Mouse (Mus musculus) G1E-ER4 (cell line): ENCODE results near the gene Cox11. TPM values are rescaled to one million over a fixed set of nuclear protein-coding genes. Genes with fewer than 3 reads are reported as not detected.

Source experiments
- GATA1 ChIP-seq: IDR thresholded peaks from one replicate; pipeline ENCODE4 v1.8.0; 2012; ENCODE audit warnings: low read length, inconsistent platforms
- polyA plus RNA-seq: library from polyadenylated mRNA; stranded (reverse); fragments of >175 nt; gene quantifications from 2 replicates; pipeline ENCODE4 v1.2.3, GENCODE M21; 2012

The Cox11 gene
- 12.6 and 17.9 TPM in 2 replicates for polyA plus RNA-seq

DNA sequence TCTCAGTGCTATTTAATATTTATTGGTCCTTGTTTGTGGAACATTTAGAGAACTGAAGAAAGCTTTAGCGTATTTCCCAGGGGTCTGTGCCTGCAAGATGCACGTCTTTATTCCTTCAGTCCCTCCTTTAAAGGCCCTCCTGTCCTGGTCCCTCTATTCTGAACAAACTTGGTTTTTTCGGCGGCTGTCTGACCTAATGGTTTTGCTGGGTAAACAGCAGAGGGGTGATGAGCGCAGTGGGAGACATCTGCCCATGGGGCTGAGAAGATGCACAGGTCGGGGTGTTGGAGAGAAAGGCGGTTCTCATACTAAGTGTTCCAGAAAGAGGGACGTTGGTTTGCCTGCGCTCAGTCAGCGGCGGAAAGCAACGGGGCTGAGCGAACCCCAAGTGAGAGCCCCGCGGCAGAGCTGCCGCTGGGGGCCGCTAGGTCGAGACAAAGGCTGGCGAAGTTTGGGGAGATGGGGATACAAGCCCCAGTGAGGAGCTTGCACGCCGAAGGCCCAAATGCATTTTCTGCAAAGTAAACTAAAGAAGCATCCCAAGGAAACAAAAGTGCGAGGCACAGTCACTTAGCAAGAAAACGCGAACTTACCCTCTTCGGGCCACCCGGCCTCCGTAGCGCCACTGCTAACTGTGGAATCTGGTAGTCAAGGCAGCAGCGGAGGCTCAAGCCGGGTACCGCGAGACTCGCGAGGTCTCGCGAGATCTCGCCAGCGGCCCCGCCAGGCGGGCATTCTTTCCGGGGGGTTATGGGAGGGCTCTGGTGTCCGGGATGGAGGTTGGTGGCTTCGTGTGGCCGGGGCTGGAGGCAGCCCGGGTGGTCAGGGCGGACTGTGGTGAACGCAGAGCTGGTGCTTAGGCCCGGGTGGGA, at the start of gene Cox11, which contains the start of gene Stxbp4:
TSS of gene Cox11 (plus strand) at position 734 of the 872 bp plus-strand sequence.
TSS of gene Stxbp4 (minus strand) at position 645 of the 872 bp plus-strand sequence.
- TF ChIP-seq GATA1 = no peak

GRCm38 (mm10) chr11:90590996-90591395, 47.0 kb upstream of the Cox11 start:
- TF ChIP-seq GATA1 = no peak

GRCm38 (mm10) chr11:90595826-90596225, 42.1 kb upstream of the Cox11 start:
- TF ChIP-seq GATA1 = no peak

DNA sequence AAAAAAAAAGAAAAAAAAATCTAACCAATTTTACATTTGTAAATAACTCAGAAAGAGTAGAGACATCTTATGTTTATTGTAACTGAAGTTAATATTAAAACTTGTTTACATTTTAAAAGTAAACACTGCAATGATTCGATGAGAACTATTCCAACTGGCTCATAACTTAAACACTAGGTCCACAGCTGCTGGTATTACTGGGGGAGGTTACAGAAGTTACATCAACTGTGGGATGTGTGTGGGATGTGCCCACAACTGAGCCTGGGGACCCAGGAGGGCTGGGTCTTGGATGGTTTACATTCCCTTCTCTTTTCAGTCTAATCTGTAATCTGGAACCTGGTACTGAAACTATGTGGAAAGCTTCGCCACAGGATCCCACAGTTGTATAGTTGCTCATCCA, 34.9 kb upstream of the Cox11 start:
- no peak for TF ChIP-seq GATA1

- TF ChIP-seq GATA1 = no peak
These were observed 25.9 kb upstream of the Cox11 start for GRCm38 (mm10) chr11:90612118-90612517.

DNA sequence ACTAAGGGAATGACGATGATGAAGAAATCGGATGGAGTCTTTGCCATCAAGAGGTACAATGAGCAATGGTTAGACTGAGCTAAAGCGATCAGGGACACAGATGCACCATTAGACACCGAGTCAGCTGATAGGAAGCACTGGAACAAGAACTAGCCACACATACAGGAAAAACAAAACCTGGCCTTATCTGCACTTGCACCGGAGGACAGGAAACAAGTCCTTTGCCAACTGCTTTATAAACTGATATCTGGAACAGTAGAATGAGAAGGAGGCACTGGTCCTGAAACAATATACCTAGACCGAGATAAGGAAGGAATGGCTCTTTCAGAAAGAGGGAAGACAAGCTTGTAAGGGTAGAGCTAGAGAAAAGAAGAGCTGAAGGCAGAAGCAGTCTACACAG, 23.2 kb upstream of the Cox11 start:
- peak; percentile 19 for TF ChIP-seq GATA1

GRCm38 (mm10) chr11:90616431-90616830, 21.5 kb upstream of the Cox11 start:
- TF ChIP-seq GATA1 = no peak

DNA sequence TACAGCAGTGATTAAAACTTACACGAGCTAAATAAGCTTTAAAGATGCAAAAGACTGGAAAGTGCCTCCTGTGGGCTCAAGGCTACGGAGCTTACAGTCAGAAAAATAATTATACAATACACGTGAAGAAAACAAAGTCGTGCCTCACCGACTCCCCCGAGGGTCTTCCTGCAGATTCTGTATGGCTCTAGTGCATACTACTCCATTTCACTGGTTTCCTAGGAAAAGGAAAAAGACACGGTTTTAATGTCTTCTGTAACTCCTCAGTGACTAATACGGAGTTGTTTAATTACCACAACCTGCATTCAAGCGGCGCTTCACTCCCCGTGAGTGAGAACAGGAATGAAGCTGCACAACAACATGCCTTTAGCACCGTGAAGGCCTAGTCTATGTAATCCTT, 15.9 kb upstream of the Cox11 start:
- TF ChIP-seq GATA1 = no peak

- no peak for TF ChIP-seq GATA1
These were observed 15.5 kb upstream of the Cox11 start for GRCm38 (mm10) chr11:90622500-90622899.

DNA sequence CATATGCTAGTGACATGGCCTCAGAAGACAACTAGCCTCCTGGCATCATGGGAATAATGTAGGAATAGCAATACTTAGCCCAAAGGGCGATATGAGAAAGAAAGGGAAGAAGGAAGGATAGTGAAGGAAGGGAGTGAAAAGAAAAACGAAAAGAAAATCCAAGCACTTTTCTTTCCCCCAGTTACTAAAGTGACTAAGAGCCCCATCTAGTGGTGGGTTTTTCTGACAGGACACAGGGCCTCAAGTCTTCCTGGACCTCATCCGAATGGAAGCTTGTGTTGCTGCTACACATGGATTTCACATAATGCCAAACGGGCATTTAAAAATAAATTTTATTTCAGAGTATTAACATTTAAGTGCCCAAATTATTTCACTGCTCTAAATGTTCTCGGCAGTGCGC, 14.5 kb upstream of the Cox11 start:
- TF ChIP-seq GATA1 = no peak

DNA sequence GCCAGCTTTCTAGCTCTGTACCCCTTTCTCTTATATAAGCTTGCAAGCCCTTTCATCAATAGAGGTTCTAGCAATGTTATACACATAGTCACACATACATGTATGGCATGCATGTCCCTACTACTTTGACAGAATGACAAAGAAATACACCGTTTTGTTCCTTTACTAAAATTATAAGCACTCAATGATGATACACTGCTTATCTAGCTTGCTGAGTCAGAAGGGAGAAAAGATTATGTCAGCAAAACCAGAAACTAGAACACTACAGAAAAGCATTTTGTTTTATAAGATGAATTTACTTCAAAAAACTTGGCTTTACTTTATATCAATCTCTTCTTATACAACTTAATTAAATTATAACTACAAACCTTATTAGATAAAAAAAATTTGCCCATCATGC, 12.8 kb upstream of the Cox11 start:
- TF ChIP-seq GATA1 = no peak

DNA sequence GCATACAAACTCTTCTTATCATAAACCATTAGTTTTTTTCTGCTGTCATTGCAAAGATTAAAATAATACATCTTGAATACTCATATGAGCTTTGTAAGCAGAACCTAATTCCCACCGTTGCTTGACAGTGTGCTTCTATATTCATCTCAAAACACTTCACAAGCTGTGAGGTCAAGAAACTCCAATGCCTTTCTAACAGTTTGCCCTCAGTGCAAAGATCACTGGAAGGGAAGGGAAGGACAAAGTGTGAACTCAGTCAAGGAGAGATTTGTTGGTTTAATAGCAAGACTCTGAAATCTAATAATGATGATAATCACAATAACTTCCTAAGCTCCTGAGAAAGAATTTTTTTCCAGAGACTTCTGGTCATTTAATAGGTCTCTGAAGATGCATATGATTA, 10.2 kb upstream of the Cox11 start:
- TF ChIP-seq GATA1 = no peak

- no peak for TF ChIP-seq GATA1
These were observed 5.5 kb upstream of the Cox11 start for GRCm38 (mm10) chr11:90632480-90632879.

GRCm38 (mm10) chr11:90634661-90635060, 3.3 kb upstream of the Cox11 start:
- TF ChIP-seq GATA1 = no peak

- no peak for TF ChIP-seq GATA1
These were observed 398 bp downstream of the Cox11 start for GRCm38 (mm10) chr11:90638312-90638830.

GRCm38 (mm10) chr11:90649777-90650176, 11.8 kb downstream of the Cox11 start:
- TF ChIP-seq GATA1 = no peak

DNA sequence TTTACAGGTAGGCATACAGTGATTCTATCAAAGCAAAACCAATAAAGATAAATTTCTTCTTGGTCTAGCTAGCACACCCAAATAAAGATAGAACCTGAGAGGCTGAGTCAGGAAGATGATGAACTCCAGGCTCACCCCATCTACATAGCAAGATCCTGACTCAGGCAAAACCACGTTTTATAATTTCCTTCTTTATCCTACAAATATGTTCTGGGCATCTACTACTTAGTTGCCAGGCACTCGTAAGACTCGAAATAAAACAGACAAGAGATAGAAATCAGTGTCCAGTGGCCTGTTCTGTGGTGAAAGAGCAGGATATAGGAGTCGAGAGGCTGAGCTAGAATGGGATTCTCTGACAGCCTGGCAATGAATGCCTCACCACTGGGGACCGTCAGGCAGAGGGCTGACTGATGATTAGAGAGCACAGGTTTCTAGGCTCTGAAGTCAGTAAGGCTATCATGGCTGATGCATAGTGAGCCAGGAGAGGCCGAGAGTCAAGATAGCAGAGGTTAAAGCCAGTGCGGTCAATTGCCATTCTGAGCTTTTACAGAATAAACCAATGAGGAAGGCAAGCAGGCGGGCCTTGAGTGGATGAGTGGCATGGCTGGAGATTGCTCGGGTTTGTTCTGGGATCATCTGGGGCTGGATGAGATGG, 12.4 kb downstream of the Cox11 start:
- no peak for TF ChIP-seq GATA1

- TF ChIP-seq GATA1 = no peak
These were observed 14.6 kb downstream of the Cox11 start for GRCm38 (mm10) chr11:90652603-90653002.
